Mouse (Mus musculus): ENCODE measurements around the gene Ndufa4l2. TPM values are rescaled to one million over a fixed set of nuclear protein-coding genes. Genes with fewer than 3 reads are reported as not detected.

Ndufa4l2 gene
- total and polyA plus RNA-seq, 2 experiments, result 0.09 to 4.4 TPM

DNA sequence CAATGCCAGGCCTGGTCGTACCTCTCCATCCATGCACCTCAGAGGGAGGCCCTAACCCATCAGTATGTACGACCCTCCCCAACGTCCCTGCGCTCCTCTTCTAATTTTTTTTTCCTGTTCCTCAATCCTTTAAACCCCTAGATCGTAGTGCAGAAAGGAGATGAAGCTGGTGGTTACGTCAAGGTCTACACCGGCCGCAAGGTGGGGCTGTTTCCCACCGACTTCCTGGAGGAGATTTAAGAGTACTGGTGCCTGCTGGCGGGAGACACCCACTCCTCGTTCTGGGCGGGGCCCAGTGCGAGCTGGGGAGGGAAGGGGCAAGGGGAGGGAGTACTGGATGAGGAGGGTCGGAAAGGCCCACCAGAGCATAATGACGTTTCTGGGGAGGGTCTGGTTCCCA, 6.5 kb upstream of the Ndufa4l2 start:
- Histone ChIP-seq H3K27ac (replicated peaks; ENCODE audit: insufficient read depth, low read depth, low read length) (no peak overlapping the region), H3K36me3 (ENCODE audit: control insufficient read depth, insufficient read depth, low read length) (no peaks in the 10 kb centered on the region), H3K9ac (ENCODE audit: low read depth, low read length) (no peak overlapping the region), H3K4me1 (ENCODE audit: control insufficient read depth, insufficient read depth, low read length) (peaks cover 7% of the 10 kb centered on the region; the same call in 1 of the 2 replicates), H3K4me3 (ENCODE audit: insufficient read depth, low read depth, low read length) (no peak overlapping the region), H3K79me2 (ENCODE audit: control insufficient read depth, insufficient read depth, low read length) (no peaks in the 10 kb centered on the region), H3K27me3 (ENCODE audit: control insufficient read depth, insufficient read depth, low read length) (peaks cover 2% of the 10 kb centered on the region; the same call in 1 of the 2 replicates)
- 44% methylated on average over 15 of the region's 15 CpGs for WGBS
- TF ChIP-seq CTCF (IDR thresholded peaks at IDR 0.05; ENCODE audit: low read depth, low read length) (peak; percentile 69), POLR2A (IDR thresholded peaks at IDR 0.05; ENCODE audit: extremely low read depth, insufficient read depth, low read length) (no peak)
- peak; percentile 22 for DNase-seq (ENCODE audit: extremely low read depth, low read depth, low spot score)

DNA sequence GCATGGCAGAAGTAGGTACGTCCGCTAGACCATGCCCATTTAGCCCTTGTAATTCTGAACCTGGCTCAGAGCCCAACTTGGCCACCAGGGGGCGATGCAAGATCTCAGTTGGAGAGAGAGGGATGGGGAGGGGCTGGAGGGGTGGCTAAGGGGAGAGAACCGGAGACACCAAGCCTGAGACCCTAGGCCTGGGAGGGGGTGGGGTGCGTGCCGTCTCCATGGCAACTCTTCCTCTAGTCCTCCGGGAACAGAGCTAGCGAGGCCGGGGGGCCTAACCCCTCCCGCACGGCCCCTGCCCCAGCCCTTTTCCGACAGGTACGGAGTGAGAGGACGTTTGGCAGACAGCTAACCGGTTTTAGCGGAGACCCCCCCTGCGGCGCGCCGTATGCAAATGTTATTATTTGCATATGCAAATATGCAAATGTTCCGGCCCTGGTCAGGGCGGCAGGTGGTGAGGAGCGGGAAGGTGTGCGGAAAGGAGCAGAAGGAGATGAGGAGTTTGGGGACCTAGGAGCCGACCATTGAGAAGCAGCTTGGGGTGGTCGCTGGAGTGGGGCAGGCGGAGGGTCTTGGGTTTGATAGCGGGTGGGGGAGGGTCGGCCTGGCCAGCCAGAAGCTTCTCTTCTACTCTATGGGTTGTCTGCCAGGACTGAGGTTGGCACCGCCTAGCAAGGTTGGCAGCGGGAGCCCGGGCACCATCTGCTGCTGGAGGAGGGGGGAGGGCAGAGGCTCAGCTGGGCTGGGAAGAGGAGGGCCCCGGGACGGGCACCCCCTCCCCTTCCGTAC, 5.5 kb upstream of the Ndufa4l2 start:
- Histone ChIP-seq H3K4me3 (ENCODE audit: insufficient read depth, low read depth, low read length) (peak overlapping the region; percentile 9; the same call in 1 of the 2 replicates), H3K79me2 (ENCODE audit: control insufficient read depth, insufficient read depth, low read length) (no peaks in the 10 kb centered on the region), H3K9ac (ENCODE audit: low read depth, low read length) (0 out of 2 replicates have a peak overlapping the region, but pooled peaks have one; percentile 5), H3K27ac (replicated peaks; ENCODE audit: insufficient read depth, low read depth, low read length) (no peak overlapping the region), H3K36me3 (ENCODE audit: control insufficient read depth, insufficient read depth, low read length) (no peaks in the 10 kb centered on the region), H3K4me1 (ENCODE audit: control insufficient read depth, insufficient read depth, low read length) (peaks cover 7% of the 10 kb centered on the region; the same call in 1 of the 2 replicates), H3K27me3 (ENCODE audit: control insufficient read depth, insufficient read depth, low read length) (peaks cover 2% of the 10 kb centered on the region; the same call in 1 of the 2 replicates)
- peak; percentile 45 for DNase-seq (ENCODE audit: extremely low read depth, low read depth, low spot score)
- WGBS, result 4% methylated on average over 35 of the region's 35 CpGs
- TF ChIP-seq CTCF (IDR thresholded peaks at IDR 0.05; ENCODE audit: low read depth, low read length) (peak; percentile 86), POLR2A (IDR thresholded peaks at IDR 0.05; ENCODE audit: extremely low read depth, insufficient read depth, low read length) (no peak)

DNA sequence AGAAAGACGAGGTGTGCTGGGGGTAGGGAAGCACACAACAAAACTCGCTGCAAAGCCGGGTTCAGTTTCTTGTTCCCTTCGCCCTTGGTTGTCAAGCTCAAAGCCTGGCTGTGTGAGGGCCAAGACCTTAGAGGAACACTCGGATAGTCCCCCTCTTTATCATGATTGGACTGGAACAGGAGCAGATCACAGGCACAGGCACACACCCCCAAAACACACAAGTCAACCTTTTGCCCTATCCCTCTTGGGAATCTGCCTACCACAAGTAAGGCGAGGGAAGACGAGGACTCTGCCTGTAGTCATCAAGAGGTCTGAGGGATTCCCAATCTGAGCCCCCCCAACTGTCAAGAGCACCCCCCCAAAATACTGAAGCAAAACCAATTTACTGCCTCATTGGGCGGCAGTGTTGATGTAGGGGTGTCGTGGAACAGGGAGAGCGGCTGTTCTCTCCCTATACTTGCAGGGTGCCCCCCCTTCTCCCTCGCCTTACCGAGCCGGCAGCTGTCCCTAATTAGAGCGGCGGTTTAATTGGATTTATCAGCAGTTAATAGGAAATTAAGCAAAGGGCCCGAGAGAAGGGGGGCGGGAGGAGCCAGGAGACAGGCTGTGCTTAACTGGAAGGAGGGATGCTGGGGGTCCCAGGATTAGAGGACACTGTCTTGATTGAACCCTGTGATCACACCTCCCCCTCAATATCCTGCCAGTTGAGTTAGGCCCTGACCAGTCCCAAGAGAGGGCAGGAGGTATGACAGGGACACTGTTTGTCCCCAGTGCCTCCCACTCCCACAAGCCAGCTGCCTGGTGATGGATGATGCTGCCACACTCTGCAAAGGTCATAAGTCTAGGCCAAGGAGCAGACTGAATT, 4.7 kb upstream of the Ndufa4l2 start:
- no peak for TF ChIP-seq POLR2A (IDR thresholded peaks at IDR 0.05; ENCODE audit: extremely low read depth, insufficient read depth, low read length)
- TF ChIP-seq CTCF (IDR thresholded peaks at IDR 0.05; ENCODE audit: low read depth, low read length), result no peak
- no peaks in the 10 kb centered on the region for H3K79me2 ChIP-seq (ENCODE audit: control insufficient read depth, insufficient read depth, low read length)
- H3K27me3 ChIP-seq (ENCODE audit: control insufficient read depth, insufficient read depth, low read length), result peaks cover 2% of the 10 kb centered on the region; the same call in 1 of the 2 replicates
- H3K27ac ChIP-seq (replicated peaks; ENCODE audit: insufficient read depth, low read depth, low read length), result no peak overlapping the region
- WGBS, result 33% methylated on average over 17 of the region's 17 CpGs
- no peak overlapping the region for H3K9ac ChIP-seq (ENCODE audit: low read depth, low read length)
- H3K4me3 ChIP-seq (ENCODE audit: insufficient read depth, low read depth, low read length), result no peak overlapping the region
- H3K36me3 ChIP-seq (ENCODE audit: control insufficient read depth, insufficient read depth, low read length), result no peaks in the 10 kb centered on the region
- H3K4me1 ChIP-seq (ENCODE audit: control insufficient read depth, insufficient read depth, low read length), result peaks cover 7% of the 10 kb centered on the region; the same call in 1 of the 2 replicates
- DNase-seq (ENCODE audit: extremely low read depth, low read depth, low spot score), result no peak

DNA sequence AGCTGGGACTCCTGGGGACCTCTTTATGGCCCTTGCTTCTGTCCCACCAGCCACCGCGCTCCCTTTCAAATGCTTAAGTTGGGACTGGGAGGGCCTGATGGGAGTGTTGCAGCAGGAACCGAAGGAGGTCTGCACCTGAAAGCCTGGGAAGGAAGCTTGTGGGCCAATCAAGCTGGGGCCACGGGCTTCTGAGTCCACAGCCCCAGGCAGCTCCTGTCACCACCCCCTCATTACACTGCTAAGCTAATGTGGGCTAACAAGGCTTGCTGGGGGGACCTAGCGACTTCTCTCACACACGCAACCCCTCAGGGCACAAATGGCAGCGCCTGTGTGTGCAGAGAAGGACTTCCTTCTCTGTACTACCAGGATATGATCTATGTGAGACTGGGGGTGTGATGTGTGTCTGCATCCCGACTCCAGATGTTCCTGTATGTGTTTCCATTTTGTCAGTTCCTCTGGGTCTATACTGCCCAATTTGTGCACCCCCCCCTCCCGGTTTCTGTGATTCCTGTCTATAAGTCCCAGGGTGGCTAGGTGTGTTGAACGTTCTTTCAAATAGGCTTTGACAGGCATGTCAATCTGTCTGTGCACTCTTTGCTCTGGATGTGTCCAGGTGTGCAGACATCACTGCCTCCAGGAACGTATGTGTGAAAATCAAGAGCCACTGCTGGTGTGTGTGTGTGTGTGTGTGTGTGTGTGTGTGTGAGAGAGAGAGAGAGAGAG, 3.7 kb upstream of the Ndufa4l2 start:
- peaks cover 2% of the 10 kb centered on the region; the same call in 1 of the 2 replicates for H3K27me3 ChIP-seq (ENCODE audit: control insufficient read depth, insufficient read depth, low read length)
- TF ChIP-seq CTCF (IDR thresholded peaks at IDR 0.05; ENCODE audit: low read depth, low read length) (no peak), POLR2A (IDR thresholded peaks at IDR 0.05; ENCODE audit: extremely low read depth, insufficient read depth, low read length) (no peak)
- no peak overlapping the region for H3K4me3 ChIP-seq (ENCODE audit: insufficient read depth, low read depth, low read length)
- H3K9ac ChIP-seq (ENCODE audit: low read depth, low read length), result no peak overlapping the region
- no peak overlapping the region for H3K27ac ChIP-seq (replicated peaks; ENCODE audit: insufficient read depth, low read depth, low read length)
- DNase-seq (ENCODE audit: extremely low read depth, low read depth, low spot score), result no peak
- H3K4me1 ChIP-seq (ENCODE audit: control insufficient read depth, insufficient read depth, low read length), result peaks cover 7% of the 10 kb centered on the region; the same call in 1 of the 2 replicates
- no peaks in the 10 kb centered on the region for H3K36me3 ChIP-seq (ENCODE audit: control insufficient read depth, insufficient read depth, low read length)
- no peaks in the 10 kb centered on the region for H3K79me2 ChIP-seq (ENCODE audit: control insufficient read depth, insufficient read depth, low read length)
- WGBS, result 38% methylated on average over 11 of the region's 11 CpGs

DNA sequence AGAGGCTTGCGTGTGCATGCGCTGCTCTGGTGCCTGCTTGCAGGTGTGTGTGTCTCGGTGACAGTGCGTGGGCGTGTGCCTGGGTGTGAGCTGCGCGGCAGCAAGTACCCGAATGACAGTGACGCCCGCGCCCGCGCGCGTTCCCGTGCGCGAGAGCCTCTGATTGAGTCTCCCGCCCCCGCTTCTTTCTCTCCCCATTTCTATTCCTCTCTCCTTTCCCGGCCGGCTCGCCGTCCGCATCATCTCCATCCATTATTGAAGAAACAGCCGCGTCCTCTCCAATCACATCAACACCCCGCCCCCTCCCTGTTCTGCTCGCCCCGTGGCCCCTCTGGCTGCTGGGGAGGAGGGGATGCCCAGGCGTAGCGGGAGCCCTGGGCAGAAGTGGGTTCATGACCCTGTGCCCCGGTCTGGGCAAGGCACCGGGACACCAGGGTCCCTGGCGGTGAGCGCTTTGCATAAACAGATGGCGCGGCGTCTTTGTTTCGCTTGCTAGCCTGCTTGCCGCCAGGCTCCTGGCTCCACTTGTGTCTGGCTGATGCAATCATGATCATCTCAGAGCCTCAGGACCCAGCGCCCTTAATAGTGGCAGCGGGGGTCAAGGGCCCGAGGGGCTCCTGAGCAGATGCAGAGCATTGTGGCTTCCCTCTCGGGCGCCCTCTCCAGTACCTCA, 3.0 kb upstream of the Ndufa4l2 start:
- 0 out of 2 replicates have a peak overlapping the region, but pooled peaks have one; percentile 24 for H3K9ac ChIP-seq (ENCODE audit: low read depth, low read length)
- WGBS, result 2% methylated on average over 45 of the region's 46 CpGs

More for the DNA sequence above, 3.0 kb upstream of the Ndufa4l2 start:
- Histone ChIP-seq H3K27me3 (ENCODE audit: control insufficient read depth, insufficient read depth, low read length) (peaks cover 2% of the 10 kb centered on the region; the same call in 1 of the 2 replicates), H3K4me3 (ENCODE audit: insufficient read depth, low read depth, low read length) (peak overlapping the region; percentile 48; the same call in 1 of the 2 replicates), H3K27ac (replicated peaks; ENCODE audit: insufficient read depth, low read depth, low read length) (no peak overlapping the region), H3K79me2 (ENCODE audit: control insufficient read depth, insufficient read depth, low read length) (no peaks in the 10 kb centered on the region), H3K36me3 (ENCODE audit: control insufficient read depth, insufficient read depth, low read length) (no peaks in the 10 kb centered on the region), H3K4me1 (ENCODE audit: control insufficient read depth, insufficient read depth, low read length) (peaks cover 10% of the 10 kb centered on the region; the same call in 1 of the 2 replicates)
- DNase-seq (ENCODE audit: extremely low read depth, low read depth, low spot score), result no peak
- TF ChIP-seq CTCF (IDR thresholded peaks at IDR 0.05; ENCODE audit: low read depth, low read length), result no peak
- no peak for TF ChIP-seq POLR2A (IDR thresholded peaks at IDR 0.05; ENCODE audit: extremely low read depth, insufficient read depth, low read length)

All from liver, adult 2 months (tissue).